Mouse (Mus musculus) forebrain, embryonic 16.5 days (tissue): ENCODE results near the gene Phtf1. TPM values are rescaled to one million over a fixed set of nuclear protein-coding genes. Genes with fewer than 3 reads are reported as not detected.

Source experiments
- ATAC-seq: fragments of 200-750 bp; cut with Nextera tagmentation; 2 replicates; pipeline ENCODE4 v1.8.0; 2017; ENCODE audit warnings: mild to moderate bottlenecking, moderate library complexity
- H3K27ac ChIP-seq: fragments of 300-500 bp; sonication (generic); 2 replicates; pipeline ENCODE4 v1.5.1; 2014; ENCODE audit warnings: low read length, control low read depth
- H3K27me3 ChIP-seq: fragments of 300-500 bp; sonication (generic); replicated peaks from 2 replicates; pipeline ENCODE4 v1.6.1; 2014; ENCODE audit warnings: low read length; ENCODE audit not compliant: control insufficient read depth, insufficient read depth
- H3K36me3 ChIP-seq: fragments of 300-500 bp; sonication (generic); 2 replicates; pipeline ENCODE4 v1.6.1; 2014; ENCODE audit not compliant: control insufficient read depth, insufficient read depth
- H3K4me1 ChIP-seq: fragments of 300-500 bp; sonication (generic); replicated peaks from 2 replicates; pipeline ENCODE4 v1.6.1; 2014; ENCODE audit warnings: low read length; ENCODE audit not compliant: control insufficient read depth, insufficient read depth
- H3K4me2 ChIP-seq: fragments of 300-500 bp; sonication (generic); 2 replicates; pipeline ENCODE4 v1.6.1; 2014; ENCODE audit warnings: mild to moderate bottlenecking, low read length, control low read depth
- H3K4me3 ChIP-seq: fragments of 300-500 bp; sonication (generic); replicated peaks from 2 replicates; pipeline ENCODE4 v1.5.1; 2014; ENCODE audit warnings: mild to moderate bottlenecking, low read length, control low read depth
- H3K9ac ChIP-seq: fragments of 300-500 bp; sonication (generic); replicated peaks from 2 replicates; pipeline ENCODE4 v1.6.1; 2014; ENCODE audit warnings: low read depth, low read length, control low read depth
- H3K9me3 ChIP-seq: fragments of 300-500 bp; sonication (generic); 2 replicates; pipeline ENCODE4 v1.6.1; 2016; ENCODE audit warnings: low read length; ENCODE audit not compliant: control insufficient read depth
- WGBS: fragments of 180-500 bp; shearing (Covaris S2); extraction: QIAGEN DNeasy Blood & Tissue Kit; methylation state at CpG from one replicate; pipeline ENCODE4 v1.1.7; 2014; 5-methylcytosine and 5-hydroxymethylcytosine counted together
- polyA plus RNA-seq: library from polyadenylated mRNA; unstranded; fragments of >200 nt; fragmentation: Nextera tagmentation; extraction: Ambion mirVana; gene quantifications from 2 replicates; pipeline ENCODE4 v1.2.1, GENCODE M21; 2015

Phtf1 gene
- 26.0 and 30.3 TPM in 2 replicates for polyA plus RNA-seq

GRCm38 (mm10) chr3:103967861-103968691 is at the start of gene Phtf1:
Phtf1 (plus strand) TSS chr3:103968110.
- H3K27ac ChIP-seq, result peak within 1 kb of the TSS; percentile 96
- H3K4me2 ChIP-seq, result peak within 1 kb of the TSS; percentile 86
- under 1% methylated on average over 67 of the region's 70 CpGs for WGBS
- H3K9me3 ChIP-seq, result no peaks in the 10 kb centered on the region
- peak; percentile 96 for ATAC-seq
- H3K9ac ChIP-seq, result peak within 1 kb of the TSS; percentile 98
- peaks cover 12% of the 10 kb centered on the region for H3K4me1 ChIP-seq
- peaks cover 9% of the 10 kb centered on the region for H3K36me3 ChIP-seq
- peak within 1 kb of the TSS; percentile 96 for H3K4me3 ChIP-seq
- H3K27me3 ChIP-seq, result no peaks in the 10 kb centered on the region

- H3K9me3 ChIP-seq, result no peaks in the 10 kb centered on the region
- 96% methylated on average over 1 of the region's 1 CpGs for WGBS
- H3K27me3 ChIP-seq, result no peaks in the 10 kb centered on the region
- H3K4me2 ChIP-seq, result no peak overlapping the region
- no peak overlapping the region for H3K27ac ChIP-seq
- H3K4me1 ChIP-seq, result peaks cover 21% of the 10 kb centered on the region
- no peak overlapping the region for H3K9ac ChIP-seq
- H3K4me3 ChIP-seq, result no peak overlapping the region
- no peak for ATAC-seq
- no peaks in the 10 kb centered on the region for H3K36me3 ChIP-seq
These were observed 47.8 kb upstream of the Phtf1 start for GRCm38 (mm10) chr3:103920094-103920493.

- 41% methylated on average over 3 of the region's 3 CpGs for WGBS
- H3K9ac ChIP-seq, result no peak overlapping the region
- H3K27me3 ChIP-seq, result no peaks in the 10 kb centered on the region
- H3K4me3 ChIP-seq, result no peak overlapping the region
- H3K36me3 ChIP-seq, result 0 out of 2 replicates have a peak, but pooled peaks cover 3% of the 10 kb centered on the region
- no peak for ATAC-seq
- no peak overlapping the region for H3K27ac ChIP-seq
- H3K4me1 ChIP-seq, result peaks cover 16% of the 10 kb centered on the region
- no peaks in the 10 kb centered on the region for H3K9me3 ChIP-seq
- H3K4me2 ChIP-seq, result no peak overlapping the region
These were observed 42.6 kb upstream of the Phtf1 start for GRCm38 (mm10) chr3:103925302-103925701.

GRCm38 (mm10) chr3:103927511-103927910 is 40.4 kb upstream of the Phtf1 start:
- H3K4me3 ChIP-seq, result no peak overlapping the region
- no peak overlapping the region for H3K27ac ChIP-seq
- peaks cover 11% of the 10 kb centered on the region for H3K4me1 ChIP-seq
- ATAC-seq, result no peak
- WGBS, result 21% methylated on average over 6 of the region's 6 CpGs
- 0 out of 2 replicates have a peak, but pooled peaks cover 3% of the 10 kb centered on the region for H3K36me3 ChIP-seq
- no peak overlapping the region for H3K9ac ChIP-seq
- H3K9me3 ChIP-seq, result no peaks in the 10 kb centered on the region
- H3K4me2 ChIP-seq, result peak overlapping the region; percentile 2; the same call in 1 of the 2 replicates
- H3K27me3 ChIP-seq, result no peaks in the 10 kb centered on the region

DNA sequence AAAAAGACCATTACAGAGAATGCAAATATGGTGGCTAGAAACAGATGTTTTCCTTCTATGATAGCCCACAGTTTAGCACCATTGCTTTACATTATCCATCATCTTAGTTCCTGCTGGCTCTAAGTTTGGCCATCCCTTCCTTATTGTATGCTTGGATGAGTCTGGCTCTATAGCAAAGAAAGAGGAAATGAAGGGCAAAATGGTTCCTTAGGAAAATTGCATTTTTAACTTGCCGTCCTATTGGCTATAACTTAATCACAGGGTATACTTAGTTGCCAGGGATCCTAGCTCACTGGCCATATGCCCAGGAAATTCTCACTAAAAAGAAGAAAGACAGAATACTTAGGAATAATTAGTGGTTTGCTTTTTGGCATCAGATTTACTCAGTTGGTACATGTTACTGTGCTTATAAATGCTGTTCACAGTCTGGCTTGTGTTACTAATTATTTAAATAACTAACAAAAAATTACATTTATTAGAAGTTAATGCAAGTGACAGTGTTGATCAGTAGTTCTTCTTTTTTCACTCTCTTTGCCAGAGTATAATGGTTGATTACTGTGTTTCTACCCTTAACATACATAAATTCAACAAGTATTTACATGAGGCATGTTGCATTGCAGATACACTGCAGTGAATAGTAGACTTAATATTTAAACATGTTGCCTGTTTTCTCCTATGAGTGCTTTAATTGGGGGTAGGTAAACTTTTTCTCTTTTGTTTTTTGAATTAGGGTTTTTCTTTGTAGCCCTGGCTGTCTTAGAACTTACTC is 22.9 kb upstream of the Phtf1 start:
- no peaks in the 10 kb centered on the region for H3K36me3 ChIP-seq
- ATAC-seq, result peak; percentile 93
- H3K9me3 ChIP-seq, result 0 out of 2 replicates have a peak, but pooled peaks cover 2% of the 10 kb centered on the region
- H3K4me3 ChIP-seq, result no peak overlapping the region
- H3K4me1 ChIP-seq, result peaks cover 15% of the 10 kb centered on the region
- peak overlapping the region; percentile 66 for H3K27ac ChIP-seq
- 9% methylated on average over 1 of the region's 1 CpGs for WGBS
- no peak overlapping the region for H3K4me2 ChIP-seq
- no peaks in the 10 kb centered on the region for H3K27me3 ChIP-seq
- H3K9ac ChIP-seq, result no peak overlapping the region

DNA sequence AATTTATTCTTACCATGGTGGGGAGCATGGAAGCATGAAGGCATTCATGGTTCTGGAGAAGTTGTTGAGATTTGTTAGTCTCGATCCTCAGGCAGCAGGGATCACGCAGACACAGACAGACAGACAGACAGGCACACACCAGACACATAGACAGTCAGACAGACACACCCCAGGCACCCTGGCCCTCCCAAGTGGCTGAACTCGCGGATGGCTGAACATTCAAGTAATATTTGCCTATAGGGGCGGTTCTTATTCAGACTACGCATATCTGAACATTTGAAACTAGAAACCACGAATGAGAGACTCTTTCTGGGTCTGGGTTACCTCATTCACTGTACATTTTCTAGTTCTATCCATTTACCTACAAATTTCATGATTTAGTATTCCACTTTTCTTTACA is 19.2 kb upstream of the Phtf1 start:
- Histone ChIP-seq H3K27ac (no peak overlapping the region), H3K4me2 (no peak overlapping the region), H3K9me3 (0 out of 2 replicates have a peak, but pooled peaks cover 2% of the 10 kb centered on the region), H3K9ac (no peak overlapping the region), H3K4me3 (no peak overlapping the region), H3K4me1 (peaks cover 15% of the 10 kb centered on the region), H3K36me3 (no peaks in the 10 kb centered on the region), H3K27me3 (no peaks in the 10 kb centered on the region)
- WGBS, result 88% methylated on average over 7 of the region's 7 CpGs
- no peak for ATAC-seq

- WGBS, result 94% methylated on average over 3 of the region's 3 CpGs
- no peak for ATAC-seq
- Histone ChIP-seq H3K4me3 (no peak overlapping the region), H3K4me2 (no peak overlapping the region), H3K9ac (no peak overlapping the region), H3K27ac (no peak overlapping the region), H3K9me3 (no peaks in the 10 kb centered on the region), H3K27me3 (no peaks in the 10 kb centered on the region), H3K36me3 (peaks cover 4% of the 10 kb centered on the region), H3K4me1 (no peaks in the 10 kb centered on the region)
These were observed 7.3 kb upstream of the Phtf1 start for GRCm38 (mm10) chr3:103960622-103961021.

DNA sequence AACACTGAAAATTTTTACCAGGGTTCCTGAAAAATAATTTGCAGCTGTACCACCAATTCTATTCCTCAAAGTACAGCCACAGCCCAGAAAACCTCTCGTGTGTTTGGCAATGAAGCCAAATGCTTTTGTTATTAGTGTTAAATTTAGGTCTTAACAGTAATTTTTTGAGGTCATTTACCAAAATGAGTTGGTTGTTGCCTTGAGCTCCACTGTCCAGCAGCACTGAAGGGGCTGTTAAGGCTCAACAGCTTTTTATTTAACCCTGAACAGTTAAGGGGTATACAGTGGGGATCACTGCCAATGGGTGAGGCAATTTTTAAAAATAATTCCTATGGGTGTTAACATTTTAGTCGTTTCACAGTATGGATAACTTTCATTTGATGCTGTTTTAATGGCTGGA is 679 bp upstream of the Phtf1 start:
- peaks cover 6% of the 10 kb centered on the region for H3K36me3 ChIP-seq
- no peak overlapping the region for H3K27ac ChIP-seq
- peaks cover 12% of the 10 kb centered on the region for H3K4me1 ChIP-seq
- ATAC-seq, result no peak
- H3K9me3 ChIP-seq, result no peaks in the 10 kb centered on the region
- H3K27me3 ChIP-seq, result no peaks in the 10 kb centered on the region
- peak overlapping the region; percentile 86 for H3K4me2 ChIP-seq
- H3K9ac ChIP-seq, result peak overlapping the region; percentile 98
- WGBS, result 13% methylated on average over 2 of the region's 2 CpGs
- H3K4me3 ChIP-seq, result peak overlapping the region; percentile 96

- Histone ChIP-seq H3K36me3 (peaks cover 5% of the 10 kb centered on the region; the same call in 1 of the 2 replicates), H3K9me3 (no peaks in the 10 kb centered on the region), H3K27ac (peak overlapping the region; percentile 96), H3K27me3 (no peaks in the 10 kb centered on the region), H3K4me1 (peaks cover 12% of the 10 kb centered on the region), H3K9ac (peak overlapping the region; percentile 98), H3K4me3 (peak overlapping the region; percentile 96), H3K4me2 (peak overlapping the region; percentile 86)
- ATAC-seq, result peak; percentile 74
- WGBS, result 3% methylated on average over 23 of the region's 24 CpGs
These were observed 791 bp downstream of the Phtf1 start for GRCm38 (mm10) chr3:103968701-103969100.
